Mouse (Mus musculus) right cerebral cortex, adult 18-20 months (tissue): Measurements from ENCODE around the gene Gm44965.

Experiments used
- DNase-seq: peaks from one replicate; pipeline ENCODE4 v3.0.0; 2022; ENCODE audit warnings: mixed read lengths

Gene Gm44965

DNA sequence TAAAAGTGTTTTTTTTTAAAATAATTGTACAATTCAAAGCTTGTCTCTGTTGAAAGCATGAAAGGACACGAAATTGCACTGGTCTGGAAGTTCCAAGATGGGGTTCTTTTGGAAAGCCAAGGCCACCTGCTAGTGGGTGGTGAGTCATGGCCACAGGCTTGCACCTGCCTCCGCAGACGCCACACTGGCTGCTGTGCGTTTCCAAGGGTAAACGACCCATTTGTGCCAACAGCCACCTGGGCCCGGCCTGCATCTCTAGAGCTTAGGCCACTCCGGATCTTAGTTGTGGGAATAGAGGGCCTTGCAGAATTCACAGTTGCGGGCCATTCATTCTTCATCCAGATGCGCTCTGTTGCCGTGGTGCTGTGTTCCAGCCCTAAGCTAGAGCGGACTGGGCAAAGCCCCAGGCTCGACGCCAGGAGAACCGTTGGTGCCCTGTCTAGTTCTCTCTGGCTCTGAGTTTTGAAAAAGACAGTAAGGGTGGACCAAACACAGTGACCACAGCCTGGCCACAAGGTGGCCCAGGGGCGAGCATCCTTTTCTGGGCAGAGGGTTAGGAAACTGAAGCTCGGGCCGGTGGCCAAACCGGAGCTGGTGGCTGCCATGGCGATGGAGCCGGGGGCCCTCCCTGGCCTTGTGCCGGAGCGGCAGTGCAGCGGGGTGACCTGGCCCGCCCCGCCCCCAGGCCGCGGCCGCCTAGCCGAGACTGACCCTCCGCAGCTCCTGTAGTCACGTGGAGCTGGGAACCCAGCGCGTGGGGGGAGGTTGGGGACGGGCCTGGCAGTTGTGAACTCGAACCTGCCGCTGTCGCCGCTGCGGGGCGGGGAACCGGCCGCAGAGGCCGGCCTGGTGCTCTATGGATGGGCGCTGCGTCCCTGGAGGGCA is at the start of gene Gm44965, which contains the start of gene Repin1:
TSS of gene Gm44965 (plus strand) at position 784 of the 885 bp plus-strand sequence.
TSS of gene Repin1 (plus strand) at position 726 of the 885 bp plus-strand sequence.
- DNase-seq: peak; percentile 94

DNA sequence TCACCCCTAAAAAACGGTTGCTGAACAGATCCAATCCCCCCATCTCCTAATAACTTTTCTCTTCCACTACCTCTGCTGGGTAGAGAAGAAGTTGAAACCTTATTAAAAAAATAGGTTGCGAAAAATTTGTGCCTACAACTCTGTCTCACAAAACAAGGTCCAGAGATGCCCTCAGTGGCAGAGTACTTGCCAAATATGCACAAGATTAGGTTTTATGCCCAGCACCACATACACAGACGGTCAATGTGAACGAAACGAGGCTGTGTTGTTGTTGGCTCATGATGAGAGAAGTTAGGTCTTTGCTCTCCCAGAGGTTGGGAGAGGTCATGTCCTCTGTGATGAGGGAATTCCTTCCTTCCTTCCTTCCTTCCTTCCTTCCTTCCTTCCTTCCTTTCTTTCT is 48.5 kb upstream of the Gm44965 start:
- DNase-seq: no peak

DNA sequence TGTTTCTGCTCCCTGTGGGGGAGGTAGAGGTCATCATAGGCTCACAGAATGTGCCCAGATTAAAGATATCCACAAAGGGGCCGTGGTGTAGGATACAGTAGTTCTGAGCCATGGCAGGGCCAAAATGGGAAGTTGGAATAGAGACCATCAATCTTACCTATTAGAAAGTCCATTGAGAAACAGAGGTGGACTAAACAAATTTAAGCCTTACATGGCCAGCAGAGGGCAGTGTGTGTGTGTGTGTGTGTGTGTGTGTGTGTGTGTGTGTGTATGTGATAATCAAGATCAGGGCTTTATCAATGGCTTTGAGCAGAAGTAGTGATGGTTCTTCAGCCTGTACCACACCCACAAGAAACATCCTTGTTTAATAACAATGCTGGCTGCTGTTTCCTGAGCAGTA is 47.5 kb upstream of the Gm44965 start:
- no peak for DNase-seq

DNA sequence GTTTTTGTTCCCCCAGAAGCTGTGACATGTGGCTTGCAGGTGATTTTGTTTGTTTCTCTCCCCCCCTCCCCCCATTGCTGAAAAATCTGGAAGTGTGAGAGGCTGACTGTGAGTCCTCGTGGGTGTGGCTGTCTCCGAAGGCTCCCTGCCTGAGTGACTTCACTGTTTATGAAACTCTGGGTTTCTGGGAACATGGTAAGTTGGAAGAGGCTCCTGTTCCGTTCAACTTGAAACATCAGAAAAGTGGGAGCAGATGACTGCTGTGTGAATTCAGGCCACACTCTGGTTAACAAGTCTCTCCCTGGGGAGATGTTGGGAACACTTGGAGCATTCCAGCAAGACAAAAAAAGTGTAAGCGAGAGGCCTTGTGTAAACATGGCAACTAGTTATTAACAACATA is 46.9 kb upstream of the Gm44965 start:
- no peak for DNase-seq

DNA sequence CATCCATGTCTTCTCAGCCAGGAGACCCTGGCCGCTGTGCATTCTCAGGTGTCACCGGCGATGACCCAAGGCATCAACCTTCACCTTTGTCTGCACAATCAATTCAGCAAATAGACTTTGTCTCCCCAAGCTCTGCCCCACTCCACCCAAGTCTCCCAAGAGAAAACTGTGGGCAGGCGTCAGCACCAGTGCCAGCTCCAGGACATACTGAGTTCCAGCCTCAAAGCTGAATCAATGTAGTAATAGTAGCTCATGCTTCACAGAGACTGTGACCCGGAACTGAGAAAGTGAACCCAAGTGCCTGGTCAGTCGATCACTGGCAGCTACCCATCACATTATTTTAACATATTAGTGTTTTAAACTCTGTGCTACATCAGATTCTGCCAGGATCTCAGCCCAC is 45.4 kb upstream of the Gm44965 start:
- DNase-seq: no peak

DNA sequence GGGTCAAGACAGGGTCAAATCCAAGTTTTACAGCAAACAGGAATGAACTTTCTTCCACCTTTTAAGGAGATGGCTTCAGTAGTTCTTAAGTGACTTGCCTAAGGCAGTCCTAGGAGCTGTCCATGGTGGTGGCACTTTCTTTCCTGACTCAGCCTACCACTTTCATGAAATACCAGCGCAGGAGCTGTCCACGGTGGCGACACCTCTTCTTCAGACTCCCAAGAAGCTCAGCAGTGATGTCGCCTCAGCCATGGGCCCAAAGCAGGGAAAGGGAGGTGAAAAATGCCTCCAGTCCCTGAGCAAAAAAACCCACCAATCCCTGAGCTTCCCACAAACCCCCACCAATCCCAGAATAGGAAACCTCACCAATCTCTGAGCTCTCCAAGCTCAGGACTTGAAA is 40.8 kb upstream of the Gm44965 start:
- no peak for DNase-seq

DNA sequence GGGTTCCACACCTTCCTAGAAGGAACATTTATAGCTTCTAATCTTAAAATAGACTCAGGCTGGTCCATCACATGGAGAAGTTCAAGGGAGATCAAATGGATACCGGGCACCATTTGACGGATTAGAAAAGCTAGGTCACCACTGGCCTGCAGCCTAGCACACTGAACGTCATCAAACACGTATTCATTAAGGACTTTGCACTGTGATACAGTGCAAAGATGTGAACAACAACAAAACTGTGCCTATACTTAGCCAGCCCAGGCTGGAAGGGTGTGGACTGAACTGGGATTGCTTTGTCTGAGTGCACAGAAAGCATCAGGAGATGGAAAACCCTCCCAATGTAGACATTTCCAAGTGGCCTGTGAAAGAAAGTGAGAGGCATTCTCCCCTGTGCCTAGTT is 39.9 kb upstream of the Gm44965 start:
- no peak for DNase-seq

DNA sequence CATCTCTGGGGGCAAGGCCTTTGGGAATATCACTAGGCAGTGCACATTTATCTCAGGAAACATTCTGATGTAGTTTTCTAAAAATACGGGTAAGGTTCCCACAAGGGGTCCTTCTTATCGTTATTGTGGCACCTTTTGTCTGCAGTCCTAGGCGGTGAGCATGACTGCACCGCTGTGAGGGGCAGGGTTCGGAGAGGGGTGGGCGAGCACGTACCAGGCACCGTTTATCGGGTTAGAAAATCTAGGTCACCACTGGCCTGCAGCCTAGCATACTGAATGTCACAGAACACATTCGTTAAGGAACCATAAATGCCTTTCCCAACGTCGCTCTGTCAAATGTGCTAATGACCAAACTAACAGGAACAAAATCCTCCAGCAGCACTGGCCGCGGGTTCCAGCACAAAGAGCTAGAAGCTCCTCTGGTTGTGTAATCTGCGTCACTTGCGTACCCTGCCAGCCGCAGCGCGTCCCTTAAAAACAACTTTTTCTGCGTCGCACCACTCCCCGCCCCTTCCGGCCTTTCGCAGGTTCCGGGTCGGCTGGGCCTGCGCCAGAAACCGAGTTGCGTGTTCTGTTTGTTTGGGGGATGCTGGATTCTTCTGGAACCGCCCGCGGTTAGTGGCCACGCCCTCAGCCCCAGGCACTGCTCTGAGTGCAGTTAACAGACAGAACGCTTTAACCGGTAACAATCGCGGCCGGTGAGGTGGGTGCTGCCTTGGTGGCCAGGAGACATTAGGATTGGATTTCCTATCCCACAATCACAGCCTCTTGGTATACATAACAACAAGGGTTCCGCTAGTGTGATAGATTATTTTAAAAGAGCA is 39.2 kb upstream of the Gm44965 start, which contains the start of gene Lrrc61:
TSS of gene Lrrc61 (plus strand) at position 517 of the 824 bp plus-strand sequence.
- peak; percentile 98 for DNase-seq

DNA sequence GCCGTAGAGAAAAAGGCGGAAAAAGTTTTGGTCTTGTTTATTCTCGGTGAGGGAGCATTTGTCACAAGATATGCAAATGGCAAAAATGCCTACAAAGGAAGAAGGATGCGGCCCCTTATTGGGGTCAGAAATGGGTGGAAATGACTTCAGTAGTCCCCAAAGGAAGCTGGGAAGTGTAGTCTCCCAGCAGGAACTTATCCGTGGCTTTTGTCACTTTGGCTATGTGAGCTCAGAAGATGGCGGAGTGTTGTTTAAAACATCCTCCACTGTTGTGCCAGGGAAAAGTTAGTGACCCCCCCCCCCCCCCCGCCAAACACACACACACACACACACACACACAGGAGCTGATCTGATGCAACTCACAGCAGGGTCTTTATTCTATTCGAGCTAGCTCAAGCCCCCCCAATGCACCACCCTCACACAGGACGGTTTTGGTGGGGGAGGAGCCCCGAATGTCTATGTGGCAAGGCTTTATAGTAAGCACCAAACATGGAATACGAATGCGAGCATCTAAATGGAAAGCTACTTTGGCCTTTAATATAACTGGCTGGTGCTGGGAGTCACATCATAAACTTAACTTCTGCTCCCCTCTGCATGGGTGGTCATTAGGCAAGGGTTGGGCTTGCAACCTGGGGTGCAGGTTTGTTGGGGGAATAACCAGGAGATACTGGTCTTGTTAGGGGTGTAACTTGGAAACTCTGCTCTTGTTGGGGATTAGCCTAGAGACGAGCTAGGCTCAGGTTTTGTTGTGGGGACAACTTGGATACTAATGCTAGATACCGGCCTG is 38.4 kb upstream of the Gm44965 start:
- DNase-seq: peak; percentile 86

DNA sequence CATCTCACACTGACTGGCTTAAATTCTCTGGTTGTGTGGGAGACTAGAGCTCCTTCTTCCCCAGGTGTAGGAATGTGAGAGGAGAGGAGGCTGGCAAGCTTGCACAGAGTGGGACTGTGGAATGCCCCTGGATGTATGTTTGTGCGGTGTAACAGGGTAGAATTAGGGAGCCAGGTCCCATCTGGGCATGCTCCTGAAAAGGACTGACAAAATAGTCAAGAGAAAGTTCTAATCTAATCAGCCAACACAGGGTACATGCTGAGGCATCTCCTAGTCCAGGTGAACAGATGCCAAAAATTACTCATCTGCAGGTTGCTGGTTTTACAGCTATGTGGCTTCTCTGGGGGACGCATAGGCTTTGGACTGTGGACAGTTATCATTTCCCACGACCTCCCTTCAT is 37.8 kb upstream of the Gm44965 start:
- DNase-seq: no peak

DNA sequence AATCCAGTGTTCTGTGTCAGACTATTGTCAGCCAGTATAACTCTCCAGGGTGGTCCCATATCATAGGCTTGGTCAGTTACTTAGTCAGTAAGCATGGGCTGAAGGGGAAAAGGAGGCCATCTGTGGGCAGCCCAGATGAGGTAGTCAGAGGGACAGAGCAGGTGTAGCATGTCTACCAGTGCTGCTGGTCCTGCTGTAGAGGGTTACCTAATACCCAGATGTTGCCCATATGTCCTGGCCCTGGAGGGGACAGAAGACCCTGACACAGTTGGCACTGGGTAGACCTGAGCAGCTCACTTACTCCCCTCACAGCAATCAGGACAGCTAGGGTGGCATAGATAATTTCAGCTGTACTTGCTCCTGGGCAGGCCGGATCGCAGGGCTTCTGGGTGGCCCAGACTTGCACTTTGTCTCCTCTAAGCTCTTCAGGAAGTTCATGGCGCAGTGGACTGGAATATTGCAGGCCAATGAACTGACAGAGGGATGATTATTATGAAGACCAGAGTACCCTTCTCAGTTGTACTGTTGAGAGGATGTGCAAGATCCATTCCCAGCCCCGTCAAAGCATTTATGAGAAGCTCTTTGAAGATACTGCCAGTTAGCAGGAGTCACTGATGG is 27.9 kb upstream of the Gm44965 start:
- DNase-seq: no peak

DNA sequence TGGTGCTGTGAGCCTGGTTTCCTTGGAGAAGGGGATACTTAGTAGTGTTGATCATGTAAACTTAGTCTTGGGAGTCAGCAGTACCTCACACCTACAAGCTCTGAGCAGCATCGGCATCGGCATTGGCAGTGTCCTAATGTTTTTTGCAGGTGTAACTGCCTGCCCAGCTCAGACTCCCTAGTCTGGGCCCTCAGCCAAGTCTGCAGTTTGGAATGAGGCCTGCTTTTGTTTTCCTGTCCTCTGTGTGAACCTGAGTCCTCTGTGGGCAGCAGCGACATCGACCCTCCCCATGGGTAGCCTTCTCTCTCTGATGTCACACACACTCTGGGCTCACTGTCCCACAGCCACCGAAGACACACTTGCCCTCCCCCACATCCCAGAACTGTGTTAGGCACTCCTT is 27.4 kb upstream of the Gm44965 start:
- DNase-seq: no peak

DNA sequence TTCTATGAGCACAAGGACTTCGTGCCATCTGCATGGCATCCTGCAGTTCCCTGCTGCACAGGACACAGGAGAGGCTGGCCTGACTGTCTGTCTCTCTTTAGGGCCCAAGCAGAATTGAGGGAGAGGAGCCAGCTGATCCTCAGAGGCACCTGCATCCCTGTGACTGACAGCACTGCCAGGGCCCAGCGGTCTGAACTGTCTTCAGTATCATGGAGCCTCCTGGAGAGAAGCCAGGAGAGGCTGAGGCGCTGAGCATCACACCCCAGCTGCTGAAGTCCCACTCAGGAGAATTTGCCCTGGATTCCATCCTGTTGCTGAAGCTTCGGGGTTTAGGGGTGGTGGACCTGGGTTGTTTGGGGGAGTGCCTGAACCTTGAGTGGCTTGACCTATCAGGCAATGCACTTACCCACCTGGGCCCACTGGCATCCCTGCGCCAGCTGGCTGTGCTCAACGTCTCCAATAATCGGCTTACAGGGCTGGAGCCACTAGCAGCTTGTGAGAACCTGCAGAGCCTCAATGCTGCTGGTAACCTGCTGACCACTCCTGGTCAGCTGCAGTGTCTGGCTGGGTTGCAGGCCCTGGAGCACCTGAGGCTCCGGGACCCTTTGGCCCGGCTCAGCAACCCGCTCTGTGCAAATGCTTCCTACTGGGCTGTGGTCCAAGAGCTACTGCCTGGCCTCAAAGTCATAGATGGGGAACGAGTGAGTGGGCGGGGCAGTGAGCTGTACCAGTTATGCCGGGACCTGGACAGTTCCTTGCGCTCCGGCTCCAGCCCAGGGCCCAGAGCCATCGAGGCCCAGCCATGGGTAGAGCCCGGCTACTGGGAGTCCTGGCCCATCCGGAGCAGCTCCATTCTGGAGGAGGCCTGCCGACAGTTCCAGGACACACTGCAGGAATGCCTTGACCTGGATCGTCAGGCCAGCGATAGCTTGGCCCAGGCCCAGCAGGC is 25.4 kb upstream of the Gm44965 start:
- no peak for DNase-seq

DNA sequence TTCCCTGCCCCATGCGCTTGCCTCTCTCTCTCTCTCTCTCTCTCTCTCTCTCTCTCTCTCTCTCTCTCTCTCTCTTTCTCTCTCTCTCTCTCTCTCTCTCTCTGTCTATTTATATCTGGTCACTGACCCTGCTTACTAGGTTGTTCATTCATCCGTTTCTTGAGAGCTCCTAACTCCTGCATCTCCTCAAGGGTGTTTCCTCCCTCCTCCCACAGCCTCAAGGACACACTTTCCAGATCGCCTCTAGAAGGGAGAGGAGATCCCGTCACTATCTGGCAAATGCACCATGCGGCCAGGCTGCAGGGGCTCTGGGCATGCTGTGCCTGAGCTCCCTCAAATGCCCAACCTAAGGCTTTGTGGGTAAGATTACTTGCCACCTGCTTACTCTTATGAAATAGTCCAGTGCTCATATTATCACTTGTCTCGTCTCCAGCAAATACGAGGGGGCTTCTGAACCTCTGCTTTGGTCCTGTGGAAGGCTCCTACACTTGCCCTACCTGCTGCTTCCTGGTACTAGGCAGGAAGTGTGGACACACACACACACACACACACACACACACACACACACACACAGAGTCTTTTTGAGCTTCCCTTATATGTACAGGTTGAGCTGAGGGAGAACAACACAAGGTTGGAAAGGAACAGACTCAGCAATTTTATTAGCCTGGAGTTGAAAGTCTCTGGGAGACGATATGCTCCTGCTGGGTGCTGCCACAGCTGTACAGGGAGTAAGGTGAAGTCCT is 24.5 kb upstream of the Gm44965 start:
- DNase-seq: no peak

DNA sequence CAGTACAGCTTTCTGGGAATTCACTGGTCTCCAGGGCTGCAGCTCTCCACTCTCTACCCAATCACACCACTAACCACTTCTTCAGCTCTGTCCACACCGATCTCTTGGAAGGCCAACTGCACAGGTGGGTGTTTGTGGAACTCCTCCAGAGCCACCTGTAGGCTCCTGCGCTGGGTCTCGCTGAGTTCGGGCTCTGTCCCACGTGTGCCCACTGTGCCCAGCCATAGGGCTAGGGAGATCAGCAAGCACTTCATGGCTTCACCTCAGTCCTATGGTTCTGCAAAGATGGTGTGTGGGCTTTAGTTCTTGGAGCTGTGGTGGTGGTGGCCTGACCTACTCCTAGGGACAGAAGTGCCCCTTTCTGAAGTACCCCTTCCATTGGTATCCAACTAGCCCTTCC is 21.7 kb upstream of the Gm44965 start:
- DNase-seq: no peak

DNA sequence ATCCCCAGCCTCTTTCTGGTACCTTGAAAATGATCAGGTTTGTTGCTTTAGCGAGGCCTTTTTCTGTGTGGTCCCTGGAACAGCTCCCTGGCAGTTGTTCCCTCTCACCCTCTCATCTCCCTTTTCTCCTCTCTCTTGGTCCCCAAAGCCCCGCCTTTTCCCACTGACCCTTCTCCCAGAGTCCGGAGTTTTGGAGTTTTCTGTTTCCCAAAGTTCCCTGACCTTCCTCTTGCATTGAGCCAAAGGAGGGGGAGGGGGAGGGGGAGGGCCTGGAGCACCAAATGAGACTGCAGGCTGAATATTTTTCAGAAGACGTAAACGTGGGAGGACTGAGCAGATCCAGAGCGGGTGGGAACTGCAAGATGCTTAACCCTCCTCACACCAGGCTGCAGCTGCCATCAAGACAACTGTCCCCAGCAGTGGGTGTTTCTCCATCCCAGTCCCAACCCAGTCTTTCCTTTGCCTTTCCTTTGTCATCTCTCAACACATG is 21.1 kb upstream of the Gm44965 start, which contains the start of gene Rarres2:
TSS of gene Rarres2 (minus strand) at position 218 of the 490 bp plus-strand sequence.
- DNase-seq: no peak

DNA sequence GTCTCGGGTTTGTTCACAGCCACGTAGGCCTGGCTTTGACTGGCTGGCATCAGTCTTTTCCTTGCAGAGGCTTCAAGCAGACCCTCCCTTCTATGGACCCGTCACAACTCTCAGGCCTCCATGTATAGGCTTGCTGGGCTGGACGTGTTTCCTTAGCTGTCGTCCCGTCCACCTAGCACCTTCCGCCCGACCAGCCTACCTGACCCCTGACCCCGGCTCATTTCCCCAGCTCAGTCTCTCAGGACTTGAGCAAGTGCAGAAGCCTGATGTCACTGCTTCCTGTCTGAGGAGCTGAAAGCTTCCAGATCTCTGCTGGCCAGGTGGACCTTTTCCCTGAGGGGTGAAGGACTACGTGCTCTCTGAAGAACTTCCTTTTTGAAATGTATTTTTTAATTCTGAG is 20.5 kb upstream of the Gm44965 start:
- no peak for DNase-seq

DNA sequence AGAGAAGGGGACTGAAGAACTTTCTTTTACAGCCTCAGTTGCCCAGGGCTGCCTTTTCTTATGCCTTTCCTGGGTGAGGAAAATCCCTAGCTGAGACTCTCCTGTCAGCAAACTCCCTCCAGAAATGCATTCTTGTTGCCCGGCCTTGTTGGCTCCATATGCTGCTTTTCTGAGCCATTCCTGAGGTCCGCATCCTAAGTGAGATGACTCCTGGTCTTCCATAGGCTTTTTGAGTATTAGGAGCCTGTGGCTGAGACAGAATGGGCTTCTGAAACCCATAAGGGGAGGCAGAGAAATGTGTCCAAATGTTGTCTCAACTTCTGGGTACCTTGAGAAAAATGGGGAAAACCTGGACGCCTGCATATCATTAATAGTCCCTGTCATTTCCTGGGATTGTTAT is 19.8 kb upstream of the Gm44965 start:
- DNase-seq: no peak

DNA sequence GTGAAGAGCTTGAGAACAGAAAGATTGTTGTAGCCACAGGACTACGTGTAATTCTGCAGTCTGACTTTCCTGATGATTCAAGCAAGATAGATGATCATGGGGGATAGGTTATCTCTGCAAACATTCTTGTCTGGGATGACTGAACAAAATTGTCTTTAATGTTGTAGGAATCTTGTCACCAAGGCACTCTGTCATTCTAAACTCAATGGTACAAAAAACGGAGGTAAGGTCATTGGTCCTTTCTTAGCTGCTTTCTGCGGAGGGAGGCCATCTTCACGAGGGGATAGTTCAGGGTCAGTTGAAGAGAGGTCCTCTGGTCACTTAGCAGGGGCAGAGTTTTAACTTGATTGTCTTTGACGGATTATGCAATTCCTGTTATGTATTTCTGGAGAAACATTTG is 15.0 kb upstream of the Gm44965 start:
- DNase-seq: no peak

DNA sequence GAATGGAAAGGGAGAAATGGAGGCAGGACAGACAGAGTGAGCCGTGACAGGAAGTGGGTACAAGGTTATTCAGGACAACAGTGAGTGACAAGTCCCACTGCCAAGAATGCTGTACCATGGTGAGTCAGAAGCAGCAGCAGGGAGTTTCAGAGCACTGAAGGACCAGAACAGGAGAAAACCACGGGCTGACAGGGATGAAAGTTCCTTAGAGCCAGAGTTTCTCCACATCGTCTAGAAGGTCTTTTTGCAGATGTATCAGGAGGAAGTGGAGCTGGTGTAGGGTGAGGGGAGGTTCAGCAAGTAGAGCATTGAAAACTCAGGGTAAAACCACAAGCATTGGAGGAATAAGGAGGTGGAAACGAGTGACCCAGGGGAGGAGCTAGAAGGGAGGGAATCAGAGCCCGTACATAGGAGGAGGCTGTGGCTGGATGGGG is 14.5 kb upstream of the Gm44965 start:
- DNase-seq: no peak
